Mouse (Mus musculus): Measurements from ENCODE around the gene Usp7. TPM values are rescaled to one million over a fixed set of nuclear protein-coding genes. Genes with fewer than 3 reads are reported as not detected.

Usp7 gene
- polyA plus RNA-seq, 1 experiment from 2014 or later = 34.7 TPM

Other genes with a start within 250 kb of the Usp7 start
- 47.3 and 49.3 TPM in 2 replicates for gene Pmm2, start 154.6 kb downstream of the Usp7 start, polyA plus RNA-seq (2016; fragmentation: Nextera tagmentation; extraction: Ambion mirVana)
- gene Tmem186, start 154.6 kb downstream of the Usp7 start, polyA plus RNA-seq (2016; fragmentation: Nextera tagmentation; extraction: Ambion mirVana) = 22.7 and 24.2 TPM in 2 replicates
- gene Carhsp1, start 120.2 kb downstream of the Usp7 start, polyA plus RNA-seq (2016; fragmentation: Nextera tagmentation; extraction: Ambion mirVana) = 254 and 261 TPM in 2 replicates
- gene Gm5767, start 111.5 kb downstream of the Usp7 start, polyA plus RNA-seq (2016; fragmentation: Nextera tagmentation; extraction: Ambion mirVana) = not detected in 2 replicates
- 42.2 and 45.0 TPM in 2 replicates for gene 1810013L24Rik, start 37.8 kb upstream of the Usp7 start, polyA plus RNA-seq (2016; fragmentation: Nextera tagmentation; extraction: Ambion mirVana)

All from neural tube, embryonic 12.5 days (tissue).